Mouse (Mus musculus) heart, adult 11 months (tissue): ENCODE data around the gene Lrig2.
A peak's percentile ranks its signal among the peaks of the same experiment; 100 is the strongest.
"Not testable (repeated sequence)": the region's sequence is repeated elsewhere in the genome, so short reads cannot be mapped to it uniquely, and the experiment has no call there.

Experiments used
- DNase-seq: peaks from one replicate; pipeline ENCODE4 v3.0.0; 2022

The Lrig2 gene

GRCm38 (mm10) chr3:104427354-104427753 is 84.4 kb downstream of the Lrig2 start:
- not testable (repeated sequence) for DNase-seq

DNA sequence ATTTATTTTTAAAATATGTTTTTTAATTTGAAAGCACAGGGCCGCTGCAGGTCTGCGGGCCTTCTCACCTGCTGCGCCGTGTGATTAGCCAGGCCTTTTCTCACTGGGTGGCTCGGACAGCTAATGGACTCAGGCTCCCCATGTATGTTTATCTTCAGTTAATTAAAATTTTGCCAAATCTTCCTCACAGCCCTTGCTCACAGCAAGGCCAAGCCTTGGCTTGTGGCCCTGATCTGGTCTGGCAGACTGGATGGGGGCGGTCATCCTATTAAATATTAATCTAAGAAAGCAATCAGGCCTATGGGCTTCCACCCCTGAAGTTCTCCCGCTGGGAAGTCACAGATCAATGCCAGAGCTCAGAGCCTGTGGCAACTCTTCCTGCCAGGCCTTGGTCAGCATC is 87.4 kb downstream of the Lrig2 start:
- no peak for DNase-seq

- no peak for DNase-seq
These were observed 90.8 kb downstream of the Lrig2 start for GRCm38 (mm10) chr3:104420929-104421328.

DNA sequence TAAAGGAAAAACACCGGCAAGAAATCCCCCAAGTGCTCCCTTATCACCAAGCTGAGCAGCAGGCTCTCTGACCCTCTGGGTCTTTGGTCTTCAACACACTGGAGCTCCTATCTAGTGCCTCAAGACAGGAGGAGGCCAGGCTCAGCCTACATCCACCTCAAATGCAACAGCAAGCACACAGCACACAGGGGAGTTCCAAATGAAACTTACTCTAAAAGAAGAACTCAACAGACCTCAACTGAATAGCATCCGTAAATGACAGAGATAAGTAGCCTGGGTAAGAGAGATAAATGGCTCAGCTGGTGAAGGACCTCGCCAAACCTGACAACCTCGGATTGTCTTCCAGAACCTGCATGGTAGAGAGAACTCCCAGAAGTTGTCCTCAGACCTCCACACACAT is 91.7 kb downstream of the Lrig2 start:
- no peak for DNase-seq

- DNase-seq, result no peak
These were observed 94.9 kb downstream of the Lrig2 start for GRCm38 (mm10) chr3:104416806-104417205.

GRCm38 (mm10) chr3:104412482-104412881 is 99.2 kb downstream of the Lrig2 start:
- DNase-seq, result no peak

- no peak for DNase-seq
These were observed 104.2 kb downstream of the Lrig2 start for GRCm38 (mm10) chr3:104407506-104407905.

- peak; percentile 83 for DNase-seq
These were observed 108.1 kb downstream of the Lrig2 start for GRCm38 (mm10) chr3:104403582-104403981.

GRCm38 (mm10) chr3:104401176-104401575 is 110.5 kb downstream of the Lrig2 start:
- DNase-seq, result no peak

- DNase-seq, result no peak
These were observed 111.6 kb downstream of the Lrig2 start for GRCm38 (mm10) chr3:104400126-104400525.

- no peak for DNase-seq
These were observed 112.2 kb downstream of the Lrig2 start for GRCm38 (mm10) chr3:104399296-104400045.

DNA sequence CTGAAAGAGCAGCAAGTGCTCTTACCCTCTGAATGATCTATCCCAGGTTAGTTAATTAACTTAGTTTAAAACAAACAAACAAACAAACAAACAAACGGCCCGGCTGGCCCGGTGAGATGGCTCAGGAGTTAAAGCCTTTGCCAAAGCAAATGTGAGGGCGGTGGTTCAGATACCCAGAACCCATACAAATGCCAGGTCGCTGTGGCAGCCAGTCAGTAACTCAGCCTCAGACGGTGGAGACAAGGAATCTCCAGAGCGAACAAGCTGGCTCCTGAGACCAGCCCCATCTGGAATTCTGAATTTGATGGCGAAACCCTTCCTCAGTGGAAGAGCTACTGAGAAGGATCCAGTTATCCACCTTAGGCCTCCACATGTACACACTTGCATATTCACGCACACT is 114.4 kb downstream of the Lrig2 start:
- no peak for DNase-seq

DNA sequence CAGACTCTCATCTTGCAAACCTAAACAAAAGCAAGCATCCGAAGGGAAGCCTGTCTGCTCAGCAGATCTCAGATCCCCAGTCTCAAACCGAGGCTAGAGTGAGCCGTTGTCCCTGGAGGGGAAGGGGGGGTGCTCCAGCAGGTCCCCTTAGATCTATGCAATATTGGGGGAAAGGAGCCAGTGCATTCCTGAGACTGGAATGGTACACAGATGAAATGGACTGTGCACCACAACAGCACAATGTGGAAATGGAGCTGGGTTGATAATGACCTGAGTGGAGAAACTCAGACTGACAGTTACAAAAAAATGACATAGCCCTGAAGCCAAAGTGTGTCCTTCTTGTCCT is 115.0 kb downstream of the Lrig2 start:
- no peak for DNase-seq

DNA sequence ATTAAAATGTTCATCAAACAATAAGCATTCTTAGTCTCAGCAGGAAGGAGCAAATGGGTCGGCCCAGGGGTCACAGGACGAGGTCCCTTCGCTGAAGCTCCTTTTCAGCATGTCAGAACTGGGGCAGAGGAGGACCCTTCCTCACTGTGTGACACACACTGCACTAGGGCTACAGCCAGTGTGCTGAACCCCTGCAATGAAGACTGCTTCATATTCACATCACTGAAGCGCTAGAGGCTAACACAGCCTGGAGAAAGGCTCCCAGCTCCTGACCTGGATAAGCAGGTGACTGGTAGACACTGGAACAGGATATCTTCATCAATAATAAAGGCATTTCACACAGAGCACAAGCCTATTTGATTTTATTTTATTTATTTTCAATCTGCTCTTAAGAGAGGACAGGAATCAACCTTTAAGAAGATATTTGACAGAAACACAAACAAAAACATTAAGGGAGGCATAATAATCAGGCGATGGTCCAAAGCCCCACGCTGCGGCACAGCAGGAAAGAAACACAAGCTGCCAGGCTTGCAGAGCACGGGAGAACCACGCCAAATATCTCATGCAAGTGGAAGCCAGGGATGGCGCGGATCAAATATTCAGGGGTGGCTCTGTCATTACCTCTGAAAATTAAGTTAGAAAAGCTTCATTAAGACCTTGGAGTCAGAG is 115.5 kb downstream of the Lrig2 start:
- no peak for DNase-seq

- peak; percentile 96 for DNase-seq
These were observed 121.6 kb downstream of the Lrig2 start for GRCm38 (mm10) chr3:104390072-104390471.

DNA sequence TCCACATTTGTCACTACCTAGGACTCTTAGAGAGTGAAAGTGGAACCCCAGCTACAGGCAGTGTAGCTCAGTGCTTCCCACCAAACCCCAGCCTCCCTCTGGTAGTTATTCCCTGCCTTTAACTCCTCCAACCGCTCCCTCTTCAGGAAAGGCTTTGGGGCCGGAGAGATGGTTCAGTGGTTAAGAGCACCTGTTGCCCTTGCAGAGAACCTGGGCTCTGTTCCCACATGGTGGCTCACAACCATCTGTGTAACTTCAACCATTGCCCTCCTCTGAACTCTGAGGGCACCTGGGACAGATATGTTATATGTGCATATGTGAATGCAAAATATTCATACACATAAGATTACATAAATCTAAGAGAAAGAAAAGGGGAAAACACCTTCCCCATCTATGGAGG is 122.3 kb downstream of the Lrig2 start:
- no peak for DNase-seq

- DNase-seq, result peak; percentile 98
These were observed 126.1 kb downstream of the Lrig2 start for GRCm38 (mm10) chr3:104385587-104385986.

GRCm38 (mm10) chr3:104383681-104384341 is 127.9 kb downstream of the Lrig2 start:
- peak; percentile 95 for DNase-seq

GRCm38 (mm10) chr3:104378228-104378627 is 133.5 kb downstream of the Lrig2 start:
- DNase-seq, result no peak

GRCm38 (mm10) chr3:104373907-104374306 is 137.8 kb downstream of the Lrig2 start:
- peak; percentile 95 for DNase-seq

- DNase-seq, result peak; percentile 93
These were observed 139.3 kb downstream of the Lrig2 start for GRCm38 (mm10) chr3:104372374-104372773.

- no peak for DNase-seq
These were observed 143.8 kb downstream of the Lrig2 start for GRCm38 (mm10) chr3:104367912-104368311.

- DNase-seq, result no peak
These were observed 149.9 kb downstream of the Lrig2 start for GRCm38 (mm10) chr3:104361814-104362213.

GRCm38 (mm10) chr3:104360325-104360724 is 151.4 kb downstream of the Lrig2 start:
- peak; percentile 92 for DNase-seq
